Mouse (Mus musculus) splenic B cell, adult 2 months (primary cell): Measurements from ENCODE around the gene Ugt1a8.
"Not testable (repeated sequence)": the region's sequence is repeated elsewhere in the genome, so short reads cannot be mapped to it uniquely, and the experiment has no call there.

Source experiments
- DNase-seq: peaks from one replicate; pipeline ENCODE4 v3.0.0-alpha.2; 2011; ENCODE audit warnings: low read depth, low spot score
- H3K27me3 ChIP-seq: 2 replicates; pipeline ENCODE4 v1.6.1; 2012; ENCODE audit warnings: mild to moderate bottlenecking, low read length, moderate library complexity, mixed read lengths; ENCODE audit not compliant: control insufficient read depth, poor library complexity, insufficient read depth, severe bottlenecking
- H3K36me3 ChIP-seq: 2 replicates; pipeline ENCODE4 v1.6.1; 2012; ENCODE audit warnings: mild to moderate bottlenecking, low read length, moderate library complexity, mixed read lengths; ENCODE audit not compliant: control insufficient read depth, poor library complexity, insufficient read depth, severe bottlenecking

The Ugt1a8 gene

GRCm38 (mm10) chr1:88098546-88098945 lies 10.9 kb downstream of the Ugt1a8 start:
- DNase-seq, H3K27me3 ChIP-seq, H3K36me3 ChIP-seq: not testable (repeated sequence)

GRCm38 (mm10) chr1:88099691-88100090 lies 12.1 kb downstream of the Ugt1a8 start:
- not testable (repeated sequence) for DNase-seq, H3K27me3 ChIP-seq, H3K36me3 ChIP-seq

DNA sequence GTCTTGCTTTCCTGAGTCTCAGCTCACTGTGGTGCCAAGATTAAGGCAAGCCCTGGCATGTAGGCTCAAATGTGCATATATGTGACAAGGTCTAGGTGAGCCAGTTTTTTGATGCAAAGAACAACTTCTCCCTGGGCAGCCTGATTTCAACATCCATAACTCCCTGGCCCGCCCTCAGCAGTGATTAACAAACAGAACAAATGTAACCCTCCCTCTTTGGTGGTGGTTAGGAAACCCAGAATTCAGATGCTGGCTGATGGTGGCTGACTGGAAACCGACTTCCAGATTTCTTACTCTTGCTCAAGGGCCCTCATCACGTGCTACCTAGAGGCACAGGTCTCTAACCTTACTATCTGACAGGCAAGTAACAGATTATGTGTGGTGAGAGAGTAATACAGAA lies 15.4 kb downstream of the Ugt1a8 start, which contains the start of gene Ugt1a6b:
TSS of gene Ugt1a6b (plus strand) at position 234 of the 400 bp plus-strand sequence.
- not testable (repeated sequence) for H3K36me3 ChIP-seq, H3K27me3 ChIP-seq, DNase-seq

GRCm38 (mm10) chr1:88103697-88104468 lies 16.3 kb downstream of the Ugt1a8 start:
- H3K27me3 ChIP-seq, DNase-seq, H3K36me3 ChIP-seq: not testable (repeated sequence)

DNA sequence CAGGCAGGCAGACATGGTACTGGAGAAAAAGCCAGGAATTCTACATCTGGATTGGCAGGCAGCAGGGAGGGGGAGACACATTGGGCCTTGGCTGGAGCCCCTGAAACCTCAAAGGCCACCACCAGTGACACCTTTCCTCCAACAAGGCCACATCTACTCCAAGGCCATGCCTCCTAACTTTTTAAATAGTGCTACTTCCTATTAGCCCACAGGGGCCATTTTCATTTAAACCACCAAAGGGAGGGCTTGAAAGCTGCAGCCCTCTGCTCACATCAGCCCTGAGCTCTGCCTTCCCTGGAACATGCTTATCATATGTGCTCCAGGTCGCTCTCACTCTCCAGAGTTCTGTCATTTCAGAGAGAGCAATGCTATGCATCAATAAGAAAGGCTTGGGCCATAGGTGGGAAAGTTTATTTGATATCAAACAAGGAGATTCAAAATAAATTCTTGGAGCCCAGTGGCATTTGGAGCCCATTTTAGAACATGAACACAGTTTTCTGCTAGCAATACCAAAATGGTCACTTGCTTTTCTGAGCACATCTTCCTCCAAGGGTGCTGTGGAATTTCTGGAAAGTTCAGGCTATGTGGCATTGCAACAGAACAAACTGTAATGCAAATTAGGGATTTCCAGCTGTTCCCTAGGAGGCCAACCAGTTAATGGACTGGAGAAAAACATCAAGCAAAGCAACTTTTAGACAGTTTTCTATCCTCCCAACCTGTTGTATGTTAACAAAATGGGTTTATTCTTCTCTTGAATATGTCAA lies 17.2 kb downstream of the Ugt1a8 start:
- no peaks in the 10 kb centered on the region for H3K27me3 ChIP-seq
- no peaks in the 10 kb centered on the region for H3K36me3 ChIP-seq

DNA sequence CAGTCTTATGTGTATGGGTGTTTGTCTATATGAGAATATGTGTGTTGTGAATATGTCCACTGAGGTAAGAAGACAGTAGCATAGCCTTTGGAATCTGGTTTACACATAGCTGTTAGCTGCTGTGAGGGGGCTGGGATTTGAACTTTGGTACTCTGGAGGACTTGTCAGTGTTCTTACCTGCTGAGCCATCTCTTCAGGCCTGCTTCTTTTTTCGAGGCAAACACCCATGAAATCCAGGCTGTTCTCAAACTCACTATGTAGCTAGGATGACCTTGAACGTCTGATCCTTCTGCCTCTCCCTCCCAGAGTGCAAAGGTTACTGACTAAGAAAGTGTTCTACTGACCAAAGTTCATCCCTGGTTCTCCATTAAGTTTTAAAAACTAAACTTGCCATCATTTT lies 18.0 kb downstream of the Ugt1a8 start:
- no peaks in the 10 kb centered on the region for H3K27me3 ChIP-seq
- H3K36me3 ChIP-seq = no peaks in the 10 kb centered on the region
- DNase-seq = no peak

More for the DNA sequence above, 17.2 kb downstream of the Ugt1a8 start:
- DNase-seq = no peak

DNA sequence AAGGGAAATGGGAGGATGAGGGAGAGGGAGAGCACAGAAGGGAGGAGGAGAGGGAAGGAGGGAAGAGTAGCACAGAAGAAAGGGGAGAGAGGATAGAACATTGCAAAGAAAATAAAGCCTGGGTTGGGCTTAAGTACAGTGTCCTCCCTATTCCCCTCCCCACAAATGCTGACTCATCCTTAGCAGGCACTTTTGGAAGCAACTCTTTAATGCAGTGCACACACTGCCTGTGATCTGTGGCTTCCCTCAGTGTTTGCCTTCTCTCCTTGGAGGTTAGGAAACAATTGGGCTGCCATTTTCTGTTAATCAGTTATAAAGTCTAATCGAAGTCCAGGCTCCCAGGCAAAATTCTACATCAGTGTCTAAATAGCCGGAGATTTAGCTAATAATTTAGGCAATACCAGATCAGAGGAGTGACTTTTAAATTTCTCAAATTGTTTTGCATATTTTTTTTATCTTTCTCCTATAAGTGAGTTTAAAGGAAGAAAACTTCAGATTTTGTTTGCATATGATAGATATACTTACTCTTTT lies 21.5 kb downstream of the Ugt1a8 start:
- not testable (repeated sequence) for DNase-seq, H3K36me3 ChIP-seq, H3K27me3 ChIP-seq

DNA sequence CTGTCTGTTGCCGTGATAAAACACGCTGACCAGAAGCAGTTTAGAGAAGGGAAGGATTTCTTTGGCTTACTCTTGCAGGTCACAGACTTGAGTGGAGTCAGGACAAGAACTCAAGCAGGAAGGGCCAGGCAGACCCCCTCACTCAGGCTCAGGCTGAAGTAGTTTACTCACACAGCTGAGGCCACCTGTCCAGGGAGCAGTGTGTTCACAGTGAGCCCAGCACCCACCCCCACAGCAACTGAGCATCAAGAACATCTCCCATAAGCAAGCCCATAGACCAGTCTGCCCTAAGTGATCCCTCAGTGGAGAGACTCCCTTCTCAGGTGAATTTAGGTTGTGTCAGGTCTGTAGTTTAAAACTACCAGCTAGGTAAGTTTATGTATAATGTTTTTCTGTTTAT lies 22.0 kb downstream of the Ugt1a8 start:
- not testable (repeated sequence) for DNase-seq

DNA sequence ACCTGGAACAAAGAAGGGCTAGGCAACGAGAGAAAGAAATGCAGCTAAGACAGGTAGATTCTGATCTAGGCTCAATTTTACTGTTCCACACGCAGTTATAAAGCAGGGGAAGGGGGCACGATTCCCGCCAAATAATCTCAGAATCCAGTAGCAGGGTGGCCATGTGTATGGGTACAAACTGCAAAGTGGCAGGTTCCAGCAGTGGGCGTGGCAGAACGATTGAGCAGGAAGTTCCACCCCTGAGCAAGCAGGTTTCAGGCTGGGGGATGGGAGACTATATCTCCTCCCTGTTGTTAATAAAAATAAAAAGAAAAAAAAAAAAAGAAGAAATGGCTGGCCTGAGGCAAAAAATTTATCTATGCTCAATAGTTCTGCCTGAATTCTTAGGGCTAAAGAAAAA lies 25.2 kb downstream of the Ugt1a8 start:
- H3K27me3 ChIP-seq, H3K36me3 ChIP-seq, DNase-seq: not testable (repeated sequence)

More for the DNA sequence above, 22.0 kb downstream of the Ugt1a8 start:
- H3K27me3 ChIP-seq, H3K36me3 ChIP-seq: not testable (repeated sequence)

- not testable (repeated sequence) for H3K36me3 ChIP-seq, DNase-seq
These were observed 32.9 kb downstream of the Ugt1a8 start for GRCm38 (mm10) chr1:88120550-88120949.

DNA sequence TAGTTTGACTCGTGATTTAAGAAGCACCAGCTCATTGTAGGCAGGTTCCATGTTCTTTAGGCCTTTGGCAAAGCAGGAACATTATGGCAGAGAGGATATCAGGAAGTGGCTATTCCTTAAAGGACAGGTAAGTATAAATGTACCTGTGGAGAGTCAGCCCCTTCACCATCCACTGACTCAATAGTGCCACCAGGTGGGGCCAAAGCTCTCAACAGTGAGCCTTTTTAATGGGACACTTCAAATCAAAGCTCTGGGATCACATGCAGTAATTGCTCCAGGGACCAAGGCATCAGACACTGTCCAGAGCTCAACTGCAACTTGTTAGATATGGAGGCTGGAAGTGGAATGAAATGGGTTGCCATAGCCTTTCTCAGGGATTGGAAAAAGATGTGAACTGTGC lies 33.9 kb downstream of the Ugt1a8 start:
- peak; percentile 11 for DNase-seq
- not testable (repeated sequence) for H3K27me3 ChIP-seq, H3K36me3 ChIP-seq

More at GRCm38 (mm10) chr1:88120550-88120949, 32.9 kb downstream of the Ugt1a8 start:
- not testable (repeated sequence) for H3K27me3 ChIP-seq

GRCm38 (mm10) chr1:88125827-88126360 lies 38.3 kb downstream of the Ugt1a8 start:
- not testable (repeated sequence) for H3K36me3 ChIP-seq, DNase-seq, H3K27me3 ChIP-seq

DNA sequence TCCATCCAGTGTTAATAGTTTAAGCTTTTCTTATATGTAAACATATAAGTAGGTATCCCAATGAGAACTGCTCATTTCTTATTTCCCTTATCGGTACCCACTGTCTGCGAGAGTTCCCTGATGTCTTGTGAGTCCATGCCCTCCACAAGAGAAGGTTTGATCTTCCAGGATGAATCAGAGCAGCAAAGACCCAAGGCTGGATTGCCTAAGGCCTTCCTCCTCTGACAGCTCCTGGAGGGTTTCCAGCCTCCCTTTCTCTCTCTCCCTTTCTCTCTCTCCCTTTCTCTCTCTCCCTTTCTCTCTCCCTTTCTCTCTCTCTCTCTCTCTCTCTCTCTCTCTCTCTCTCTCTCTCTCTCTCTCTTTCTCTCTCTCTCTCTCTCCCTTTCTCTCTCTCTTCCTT lies 41.5 kb downstream of the Ugt1a8 start:
- not testable (repeated sequence) for DNase-seq, H3K27me3 ChIP-seq, H3K36me3 ChIP-seq

- not testable (repeated sequence) for DNase-seq, H3K27me3 ChIP-seq, H3K36me3 ChIP-seq
These were observed 42.6 kb downstream of the Ugt1a8 start for GRCm38 (mm10) chr1:88130223-88130622.

- no peak for DNase-seq
These were observed 46.4 kb downstream of the Ugt1a8 start for GRCm38 (mm10) chr1:88133908-88134456.

More at GRCm38 (mm10) chr1:88133908-88134456, 46.4 kb downstream of the Ugt1a8 start:
- Histone ChIP-seq H3K27me3 (no peaks in the 10 kb centered on the region), H3K36me3 (no peaks in the 10 kb centered on the region)
